Mouse (Mus musculus) embryonic facial prominence, embryonic 11.5 days (tissue): ENCODE data around the gene Apol10b. TPM values are rescaled to one million over a fixed set of nuclear protein-coding genes. Genes with fewer than 3 reads are reported as not detected.
"Not testable (repeated sequence)": the region's sequence is repeated elsewhere in the genome, so short reads cannot be mapped to it uniquely, and the experiment has no call there.

Source experiments
- ATAC-seq: fragments of 200-750 bp; cut with Nextera tagmentation; replicated peaks from 2 replicates; pipeline ENCODE4 v1.8.0; 2017; ENCODE audit warnings: low read depth; ENCODE audit not compliant: insufficient number of reproducible peaks, low FRiP score, low TSS enrichment
- DNase-seq: peaks from one replicate; pipeline ENCODE4 v3.0.0-alpha.2; 2015; ENCODE audit warnings: low spot score
- H3K27ac ChIP-seq: fragments of 300-500 bp; sonication (generic); replicated peaks from 2 replicates; pipeline ENCODE4 v1.5.1; 2014; ENCODE audit warnings: mild to moderate bottlenecking, low read depth, low read length, control low read depth
- H3K27me3 ChIP-seq: fragments of 300-500 bp; sonication (generic); 2 replicates; pipeline ENCODE4 v1.6.1; 2014; ENCODE audit warnings: mild to moderate bottlenecking, low read length, moderate library complexity, mixed read lengths; ENCODE audit not compliant: control insufficient read depth, insufficient read depth
- H3K36me3 ChIP-seq: fragments of 300-500 bp; sonication (generic); replicated peaks from 2 replicates; pipeline ENCODE4 v1.6.1; 2014; ENCODE audit warnings: low read depth, mild to moderate bottlenecking, low read length, moderate library complexity, mixed read lengths; ENCODE audit not compliant: control insufficient read depth, insufficient read depth
- H3K4me1 ChIP-seq: fragments of 300-500 bp; sonication (generic); 2 replicates; pipeline ENCODE4 v1.6.1; 2014; ENCODE audit warnings: low read length, mixed read lengths; ENCODE audit not compliant: control insufficient read depth, insufficient read depth
- H3K4me2 ChIP-seq: fragments of 300-500 bp; sonication (generic); 2 replicates; pipeline ENCODE4 v1.6.1; 2014; ENCODE audit warnings: low read depth, mild to moderate bottlenecking, control low read depth, low read length, moderate library complexity
- H3K4me3 ChIP-seq: fragments of 300-500 bp; sonication (generic); 2 replicates; pipeline ENCODE4 v1.5.1; 2014; ENCODE audit warnings: low read depth, low read length, control low read depth
- H3K9ac ChIP-seq: fragments of 300-500 bp; sonication (generic); replicated peaks from 2 replicates; pipeline ENCODE4 v1.6.1; 2014; ENCODE audit warnings: mild to moderate bottlenecking, control low read depth, low read length
- H3K9me3 ChIP-seq: fragments of 300-500 bp; sonication (generic); replicated peaks from 2 replicates; pipeline ENCODE4 v1.6.1; 2016; ENCODE audit warnings: mild to moderate bottlenecking, low read length, inconsistent platforms, mixed read lengths; ENCODE audit not compliant: control insufficient read depth
- WGBS: fragments of 180-500 bp; shearing (Covaris S2); extraction: QIAGEN DNeasy Blood & Tissue Kit; methylation state at CpG from one replicate; pipeline ENCODE4 v1.1.7; 2014; 5-methylcytosine and 5-hydroxymethylcytosine counted together
- polyA plus RNA-seq: library from polyadenylated mRNA; unstranded; fragments of >200 nt; fragmentation: Nextera tagmentation; extraction: Ambion mirVana; gene quantifications from 2 replicates; pipeline ENCODE4 v1.2.1, GENCODE M21; 2014

Gene Apol10b
- polyA plus RNA-seq = not detected in 2 replicates

GRCm38 (mm10) chr15:77595961-77596360 lies at the start of gene Apol10b:
Apol10b (minus strand) TSS chr15:77596125.
- Histone ChIP-seq H3K4me3 (no peak within 1 kb of the TSS), H3K27ac (no peak within 1 kb of the TSS), H3K4me2 (no peak within 1 kb of the TSS), H3K4me1 (no peaks in the 10 kb centered on the region), H3K36me3 (no peaks in the 10 kb centered on the region), H3K9ac (no peak within 1 kb of the TSS), H3K27me3 (no peaks in the 10 kb centered on the region), H3K9me3 (no peaks in the 10 kb centered on the region)
- 64% methylated on average over 5 of the region's 5 CpGs for WGBS
- ATAC-seq (no peak), DNase-seq (no peak)

- 78% methylated on average over 2 of the region's 2 CpGs for WGBS
Measured at GRCm38 (mm10) chr15:77643176-77643575, 47.3 kb upstream of the Apol10b start, which contains the start of gene Apol11b. Apol11b (minus strand) TSS chr15:77643286.

GRCm38 (mm10) chr15:77629822-77630221 lies 33.9 kb upstream of the Apol10b start:
- not testable (repeated sequence) for DNase-seq, H3K4me1 ChIP-seq, H3K27me3 ChIP-seq, H3K4me2 ChIP-seq, H3K9ac ChIP-seq, H3K27ac ChIP-seq, H3K4me3 ChIP-seq, H3K36me3 ChIP-seq, ATAC-seq, H3K9me3 ChIP-seq
- WGBS = 65% methylated on average over 3 of the region's 3 CpGs

More at GRCm38 (mm10) chr15:77643176-77643575, 47.3 kb upstream of the Apol10b start, which contains the start of gene Apol11b:
- not testable (repeated sequence) for H3K9ac ChIP-seq, H3K4me1 ChIP-seq, H3K4me3 ChIP-seq, H3K27ac ChIP-seq, DNase-seq, H3K36me3 ChIP-seq, ATAC-seq, H3K9me3 ChIP-seq, H3K4me2 ChIP-seq, H3K27me3 ChIP-seq

GRCm38 (mm10) chr15:77628647-77629046 lies 32.7 kb upstream of the Apol10b start:
- not testable (repeated sequence) for H3K27me3 ChIP-seq, H3K27ac ChIP-seq, H3K9ac ChIP-seq, H3K9me3 ChIP-seq, H3K4me1 ChIP-seq, H3K36me3 ChIP-seq, ATAC-seq, H3K4me2 ChIP-seq, H3K4me3 ChIP-seq, DNase-seq
- WGBS = 64% methylated on average over 9 of the region's 9 CpGs

- not testable (repeated sequence) for ATAC-seq, H3K27ac ChIP-seq, H3K36me3 ChIP-seq, H3K4me3 ChIP-seq, H3K4me2 ChIP-seq, H3K4me1 ChIP-seq, H3K9me3 ChIP-seq, H3K9ac ChIP-seq, DNase-seq, H3K27me3 ChIP-seq
- 81% methylated on average over 4 of the region's 4 CpGs for WGBS
Measured at GRCm38 (mm10) chr15:77626471-77626870, 30.5 kb upstream of the Apol10b start.

GRCm38 (mm10) chr15:77624710-77625109 lies 28.8 kb upstream of the Apol10b start:
- Histone ChIP-seq H3K27ac (no peak overlapping the region), H3K4me3 (no peak overlapping the region), H3K9me3 (no peaks in the 10 kb centered on the region), H3K27me3 (no peaks in the 10 kb centered on the region), H3K4me2 (no peak overlapping the region), H3K4me1 (no peaks in the 10 kb centered on the region), H3K36me3 (no peaks in the 10 kb centered on the region), H3K9ac (no peak overlapping the region)
- ATAC-seq (no peak), DNase-seq (no peak)
- WGBS = 79% methylated on average over 1 of the region's 1 CpGs

- no peaks in the 10 kb centered on the region for H3K4me1 ChIP-seq
Measured at GRCm38 (mm10) chr15:77606069-77606468, 10.1 kb upstream of the Apol10b start.

GRCm38 (mm10) chr15:77598958-77599357 lies 3.0 kb upstream of the Apol10b start, which contains the start of gene Gm36245:
Gm36245 (plus strand) TSS chr15:77599258.
- no peaks in the 10 kb centered on the region for H3K9me3 ChIP-seq
- DNase-seq (no peak), ATAC-seq (no peak)
- no peak within 1 kb of the TSS for H3K4me2 ChIP-seq
- no peaks in the 10 kb centered on the region for H3K27me3 ChIP-seq
- H3K4me1 ChIP-seq = no peaks in the 10 kb centered on the region
- H3K27ac ChIP-seq = no peak within 1 kb of the TSS
- no peaks in the 10 kb centered on the region for H3K36me3 ChIP-seq
- H3K4me3 ChIP-seq = no peak within 1 kb of the TSS
- WGBS = 88% methylated on average over 1 of the region's 1 CpGs
- no peak within 1 kb of the TSS for H3K9ac ChIP-seq

More at GRCm38 (mm10) chr15:77606069-77606468, 10.1 kb upstream of the Apol10b start:
- Histone ChIP-seq H3K4me2 (no peak overlapping the region), H3K9ac (no peak overlapping the region), H3K27ac (no peak overlapping the region), H3K27me3 (no peaks in the 10 kb centered on the region), H3K4me3 (no peak overlapping the region), H3K9me3 (no peaks in the 10 kb centered on the region), H3K36me3 (no peaks in the 10 kb centered on the region)
- ATAC-seq = no peak
- DNase-seq = no peak
- WGBS = 76% methylated on average over 3 of the region's 3 CpGs
